Mouse (Mus musculus) ES-CJ7 (cell line): ENCODE data around the gene Socs7.
A peak's percentile ranks its signal among the peaks of the same experiment; 100 is the strongest.

ENCODE experiments used
- DNase-seq: peaks from one replicate; pipeline ENCODE4 v3.0.0; 2011; ENCODE audit warnings: low read depth, low spot score

The Socs7 gene

GRCm38 (mm10) chr11:97416637-97417035 lies 54.3 kb downstream of the Socs7 start:
- DNase-seq: no peak

GRCm38 (mm10) chr11:97418834-97419539 lies 56.6 kb downstream of the Socs7 start:
- no peak for DNase-seq

- DNase-seq: no peak
These were observed 57.2 kb downstream of the Socs7 start for GRCm38 (mm10) chr11:97419540-97419900.

GRCm38 (mm10) chr11:97422507-97422906 lies 60.2 kb downstream of the Socs7 start:
- DNase-seq: no peak

- no peak for DNase-seq
These were observed 61.8 kb downstream of the Socs7 start for GRCm38 (mm10) chr11:97424092-97424692.

GRCm38 (mm10) chr11:97424802-97425201 lies 62.5 kb downstream of the Socs7 start:
- no peak for DNase-seq

- peak; percentile 95 for DNase-seq
These were observed 65.7 kb downstream of the Socs7 start for GRCm38 (mm10) chr11:97427794-97428725.

- no peak for DNase-seq
These were observed 66.4 kb downstream of the Socs7 start for GRCm38 (mm10) chr11:97428726-97429077.

- DNase-seq: no peak
These were observed 67.3 kb downstream of the Socs7 start for GRCm38 (mm10) chr11:97429615-97430014.

GRCm38 (mm10) chr11:97432015-97432414 lies 69.7 kb downstream of the Socs7 start:
- DNase-seq: peak; percentile 83

GRCm38 (mm10) chr11:97432983-97433539 lies 70.7 kb downstream of the Socs7 start:
- DNase-seq: no peak

- DNase-seq: peak; percentile 56
These were observed 71.8 kb downstream of the Socs7 start for GRCm38 (mm10) chr11:97434121-97434520.

- DNase-seq: peak; percentile 84
These were observed 72.5 kb downstream of the Socs7 start for GRCm38 (mm10) chr11:97434704-97435454.

- DNase-seq: peak; percentile 57
These were observed 73.6 kb downstream of the Socs7 start for GRCm38 (mm10) chr11:97435808-97436491.

- DNase-seq: peak; percentile 84
These were observed 75.4 kb downstream of the Socs7 start for GRCm38 (mm10) chr11:97437745-97438144.

- no peak for DNase-seq
These were observed 76.5 kb downstream of the Socs7 start for GRCm38 (mm10) chr11:97438868-97439267.

GRCm38 (mm10) chr11:97439935-97440334 lies 77.6 kb downstream of the Socs7 start:
- DNase-seq: no peak

GRCm38 (mm10) chr11:97440441-97440881 lies 78.1 kb downstream of the Socs7 start:
- DNase-seq: no peak

- no peak for DNase-seq
These were observed 78.8 kb downstream of the Socs7 start for GRCm38 (mm10) chr11:97441036-97441657.

GRCm38 (mm10) chr11:97441658-97442125 lies 79.3 kb downstream of the Socs7 start:
- peak; percentile 58 for DNase-seq
